Mouse (Mus musculus): Measurements from ENCODE around the gene Nfkb1.

- no peak for TF ChIP-seq CTCF (IDR thresholded peaks at IDR 0.05; ENCODE audit: control insufficient read depth, insufficient read depth, insufficient read length)
- no peak for TF ChIP-seq USF1 (IDR thresholded peaks at IDR 0.05; ENCODE audit: low read depth)
Observed at GRCm38 (mm10) chr3:135692999-135693398, 1.7 kb upstream of the Nfkb1 start.

All from C2C12 (cell line).